Mouse (Mus musculus) T-cell, adult 2 months (primary cell): ENCODE measurements around the gene Tmem191c.
"Not testable (repeated sequence)": the region's sequence is repeated elsewhere in the genome, so short reads cannot be mapped to it uniquely, and the experiment has no call there.

ENCODE experiments used
- DNase-seq: peaks from one replicate; pipeline ENCODE4 v3.0.0; 2022; ENCODE audit warnings: low spot score

Tmem191c gene

DNA sequence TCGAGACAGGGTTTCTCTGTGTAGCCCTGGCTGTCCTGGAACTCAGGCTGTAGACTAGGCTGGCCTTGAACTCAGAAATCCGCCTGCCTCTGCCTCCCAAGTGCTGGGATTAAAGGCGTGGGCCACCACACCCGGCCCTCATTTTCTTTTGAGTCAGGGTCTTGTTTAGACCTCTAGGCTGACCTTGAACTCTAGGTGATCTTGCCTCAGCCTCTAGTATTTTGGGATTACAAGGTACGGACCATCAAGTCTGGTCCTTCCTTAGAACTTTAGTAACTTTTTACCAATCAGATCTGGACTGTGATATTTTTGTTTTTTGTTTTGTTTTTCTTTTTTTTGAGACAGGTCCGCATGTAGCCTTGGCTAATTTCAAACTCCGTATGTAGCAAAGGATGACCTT, at the start of gene Tmem191c:
Gene Tmem191c (plus strand): TSS at position 357 of the 400 bp plus-strand sequence.
- no peak for DNase-seq

DNA sequence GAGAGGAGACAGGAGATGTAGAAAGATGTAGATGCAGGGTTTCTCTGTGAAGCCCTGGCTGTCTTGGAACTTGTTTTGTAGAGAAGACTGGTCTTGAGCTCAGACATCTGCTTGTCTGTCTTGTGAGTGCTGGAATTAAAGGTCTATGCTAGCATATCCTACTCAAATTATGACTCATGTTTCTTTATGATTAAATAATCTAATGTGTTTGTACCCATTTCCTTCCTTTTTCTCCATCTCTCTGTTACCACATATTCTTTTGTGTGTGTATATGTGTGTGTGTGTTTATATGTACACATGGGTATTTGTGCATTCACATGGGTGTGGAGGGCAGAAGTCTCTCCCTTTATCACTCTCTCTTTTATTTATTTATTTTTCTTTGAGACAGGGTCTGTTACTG, 49.4 kb upstream of the Tmem191c start:
- DNase-seq: no peak

DNA sequence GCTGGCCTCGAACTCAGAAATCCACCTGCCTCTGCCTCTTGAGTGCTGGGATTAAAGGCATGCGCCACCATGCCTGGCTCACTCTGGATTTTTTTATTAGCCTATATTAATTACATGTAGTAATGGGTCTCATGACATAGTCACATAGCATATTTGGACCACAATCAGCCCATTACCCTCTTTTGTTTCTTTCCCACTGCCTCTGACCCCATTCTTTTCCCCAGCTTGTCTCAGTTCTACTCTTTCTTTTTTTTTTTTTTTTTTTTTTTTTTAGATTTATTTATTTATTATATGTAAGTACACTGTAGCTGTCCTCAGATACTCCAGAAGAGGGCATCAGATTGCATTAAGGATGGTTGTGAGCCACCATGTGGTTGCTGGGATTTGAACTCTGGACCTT, 44.4 kb upstream of the Tmem191c start:
- not testable (repeated sequence) for DNase-seq

DNA sequence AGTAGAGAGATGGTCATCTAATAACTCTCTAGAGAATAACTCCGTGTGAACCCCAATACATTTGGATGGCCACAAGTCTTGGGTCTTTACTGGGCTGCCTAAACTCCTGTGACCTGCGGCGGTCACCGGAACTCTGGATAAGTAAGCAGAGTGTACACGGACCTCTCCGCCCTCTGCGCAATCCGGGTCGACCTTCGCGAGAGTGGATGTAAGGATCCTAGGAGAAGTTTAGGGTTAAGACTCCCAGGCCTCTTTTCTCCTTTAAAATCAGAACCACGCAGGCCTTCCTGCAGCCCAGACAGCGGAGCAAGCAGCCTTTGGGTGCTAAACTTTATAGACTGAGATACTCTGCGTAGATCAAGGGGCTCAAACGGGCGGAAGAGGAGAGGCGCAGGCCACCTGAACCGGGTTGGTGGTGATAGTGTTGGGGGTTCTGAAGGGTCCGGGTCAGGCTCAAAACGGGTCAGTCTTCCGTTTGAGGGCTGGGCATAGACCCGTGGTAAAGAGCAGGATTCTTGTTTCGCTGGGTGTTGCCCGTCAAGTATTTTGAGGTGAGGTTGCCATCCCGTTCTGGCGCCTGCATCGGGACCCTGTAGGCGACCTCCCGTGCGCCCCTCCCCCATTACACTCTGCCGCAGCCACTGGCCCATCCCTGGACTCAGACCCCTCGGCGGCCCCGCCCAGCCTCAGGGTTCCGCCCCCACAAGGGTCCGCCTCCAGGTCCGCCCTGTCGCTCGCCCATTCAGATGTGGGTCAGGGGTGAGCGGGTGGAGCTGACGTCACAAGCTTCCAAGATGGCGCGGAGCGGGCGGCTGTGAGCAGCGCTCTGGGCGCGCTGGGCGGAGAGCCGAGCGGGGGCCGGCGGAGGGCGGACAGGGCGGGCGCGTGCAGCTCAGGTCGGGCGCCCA, 42.8 kb upstream of the Tmem191c start, which contains the start of gene Hic2:
Gene Hic2 (plus strand): TSS at position 779 of the 908 bp plus-strand sequence.
- peak; percentile 87 for DNase-seq

DNA sequence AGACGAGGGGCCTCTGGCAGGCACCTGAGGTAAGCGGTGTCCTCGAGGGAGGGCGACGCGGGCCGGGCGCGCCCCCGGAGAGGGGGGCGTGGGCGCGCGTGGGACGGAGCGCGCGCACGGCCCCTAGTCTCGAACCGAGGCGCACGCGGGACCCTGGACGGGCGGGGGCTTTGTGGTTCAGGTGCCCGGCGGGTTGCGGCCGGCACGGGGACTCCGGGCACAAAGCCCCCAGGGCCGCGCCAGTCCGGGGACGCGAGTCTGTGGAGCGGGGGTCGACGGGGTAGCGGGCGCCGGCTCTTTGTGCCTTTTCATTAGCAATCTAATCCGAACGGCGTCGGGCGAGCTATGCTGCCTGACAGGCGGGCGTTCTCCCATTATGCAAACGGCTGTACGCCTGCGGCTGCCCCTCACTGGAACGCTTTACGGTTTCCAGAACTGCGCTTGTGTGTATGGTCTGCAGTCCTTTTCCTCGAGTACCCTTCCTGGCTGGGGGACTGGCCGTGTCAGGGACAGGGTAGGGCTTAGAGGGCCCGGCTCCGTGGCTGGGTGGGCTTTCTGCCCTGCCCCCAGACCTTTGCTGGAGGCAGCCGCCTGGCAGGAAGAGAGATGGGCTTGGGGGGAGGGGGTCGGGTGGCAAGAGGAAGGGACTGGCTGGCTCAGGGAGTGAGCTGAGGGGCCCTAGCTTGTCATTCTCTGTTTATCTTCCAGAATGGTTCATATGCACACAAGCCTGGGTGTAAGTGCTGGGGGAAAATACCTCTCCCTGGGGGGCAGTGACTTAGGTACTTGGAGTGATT, 42.0 kb upstream of the Tmem191c start:
- peak; percentile 26 for DNase-seq

DNA sequence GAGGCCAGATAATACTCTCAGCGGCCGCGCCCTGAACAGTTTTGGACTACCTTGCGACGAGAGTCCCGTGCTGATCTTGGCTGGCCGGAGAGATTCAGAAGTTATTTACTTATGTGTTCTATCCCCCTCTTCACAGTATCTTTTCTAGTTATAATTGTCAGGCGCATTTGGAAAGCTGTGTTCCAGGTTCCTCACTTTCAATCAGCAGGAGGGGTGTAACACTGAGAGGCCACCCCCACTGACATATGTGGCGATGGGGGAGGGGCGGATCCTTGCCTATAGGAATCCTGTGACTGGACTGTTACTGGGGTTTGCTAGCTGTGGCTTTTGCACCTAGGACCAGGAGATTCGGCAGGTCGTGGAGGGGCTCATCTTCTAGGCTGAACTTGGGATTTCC, 41.4 kb upstream of the Tmem191c start:
- no peak for DNase-seq

DNA sequence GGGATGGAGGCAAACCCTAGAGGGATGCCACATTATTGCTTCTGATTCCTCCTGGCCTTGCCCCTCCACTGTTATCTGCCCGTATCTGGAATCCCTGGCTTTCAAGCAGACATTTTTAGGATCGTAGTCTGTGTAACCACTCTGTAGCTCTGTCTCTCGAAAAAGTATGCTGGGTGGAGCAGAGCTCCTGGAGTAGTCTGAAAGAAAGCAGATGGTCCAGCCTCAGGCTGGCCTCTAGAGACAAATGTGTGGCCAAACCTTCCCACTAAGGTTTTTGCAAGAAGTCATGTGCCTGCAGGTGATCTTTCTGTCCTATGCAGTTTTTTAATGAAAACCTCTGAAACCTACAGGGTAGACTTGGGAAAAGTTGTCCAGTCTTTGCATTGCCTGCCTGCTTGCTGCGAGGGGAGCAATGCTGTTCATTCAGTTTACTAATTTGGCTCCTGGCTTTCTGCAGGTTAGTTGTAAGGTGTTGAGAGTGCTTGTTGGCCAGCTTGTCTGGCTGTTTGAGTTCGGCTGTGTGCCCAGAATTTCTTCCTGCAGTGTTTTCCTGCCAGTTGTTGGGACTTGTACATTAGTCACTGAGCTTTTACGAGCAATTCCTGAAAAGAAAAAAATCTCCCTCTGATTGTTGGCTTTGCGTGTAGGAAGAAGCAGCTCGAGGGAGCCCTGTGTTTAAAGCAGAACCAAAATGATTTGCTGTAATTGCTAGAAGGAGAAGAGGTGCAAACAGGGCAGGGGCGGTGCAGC, 40.8 kb upstream of the Tmem191c start:
- no peak for DNase-seq

DNA sequence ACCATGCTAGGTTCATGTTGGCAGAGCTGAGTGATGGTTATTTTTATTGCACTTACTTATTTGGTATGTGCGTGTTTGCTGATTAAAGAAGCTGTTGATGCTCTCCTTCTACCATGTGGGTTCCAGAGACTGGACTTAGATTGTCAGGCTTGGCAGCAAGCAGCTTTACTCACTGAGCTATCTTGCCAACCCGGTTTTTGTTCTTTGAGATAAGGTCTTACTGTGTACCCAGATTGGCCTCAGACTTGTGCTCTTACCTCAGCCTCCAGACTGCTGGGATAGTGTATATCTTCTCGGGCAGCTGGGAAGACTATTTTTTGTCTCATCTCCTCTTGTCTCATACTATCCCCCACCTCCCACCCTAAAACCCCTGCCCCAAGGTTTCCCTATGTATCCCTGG, 38.2 kb upstream of the Tmem191c start:
- DNase-seq: no peak

DNA sequence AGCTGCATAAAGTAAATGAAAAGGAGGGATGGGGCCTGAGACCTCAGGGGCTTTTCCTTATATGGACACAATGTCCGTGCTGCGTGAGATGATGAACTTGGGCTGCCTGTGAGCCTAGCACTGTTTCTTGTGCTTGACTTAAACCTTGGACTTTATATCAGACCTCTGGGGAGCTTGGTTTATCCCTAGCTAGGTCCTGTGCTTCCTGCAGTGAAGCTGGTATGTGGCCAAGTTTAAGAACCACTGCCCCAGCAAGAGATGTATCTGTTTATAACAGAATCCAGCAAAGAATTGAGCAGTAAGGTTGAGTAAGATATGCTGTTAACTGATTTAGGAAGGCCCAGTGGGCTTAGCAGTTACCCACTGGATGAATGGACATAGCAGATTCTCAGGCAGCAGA, 36.5 kb upstream of the Tmem191c start:
- no peak for DNase-seq

DNA sequence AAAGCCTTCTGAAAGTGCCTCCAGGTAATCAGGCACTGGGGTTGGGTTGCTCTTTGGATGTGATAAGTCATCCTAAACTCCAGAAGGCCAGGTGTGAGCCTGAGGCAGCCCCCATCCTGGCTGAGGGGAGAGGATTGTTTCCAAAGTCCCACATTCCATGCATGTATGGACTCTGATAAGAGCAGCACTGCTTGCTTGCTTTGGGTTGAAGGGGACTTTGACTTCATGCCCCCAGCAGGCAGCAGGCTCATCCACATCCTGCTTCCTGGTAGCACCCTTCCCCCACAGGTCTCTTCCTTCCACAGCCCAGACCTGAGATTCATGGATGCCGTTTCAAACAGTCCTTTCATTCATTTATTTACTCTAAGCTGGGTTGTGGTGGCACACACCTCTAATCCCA, 32.1 kb upstream of the Tmem191c start:
- no peak for DNase-seq

DNA sequence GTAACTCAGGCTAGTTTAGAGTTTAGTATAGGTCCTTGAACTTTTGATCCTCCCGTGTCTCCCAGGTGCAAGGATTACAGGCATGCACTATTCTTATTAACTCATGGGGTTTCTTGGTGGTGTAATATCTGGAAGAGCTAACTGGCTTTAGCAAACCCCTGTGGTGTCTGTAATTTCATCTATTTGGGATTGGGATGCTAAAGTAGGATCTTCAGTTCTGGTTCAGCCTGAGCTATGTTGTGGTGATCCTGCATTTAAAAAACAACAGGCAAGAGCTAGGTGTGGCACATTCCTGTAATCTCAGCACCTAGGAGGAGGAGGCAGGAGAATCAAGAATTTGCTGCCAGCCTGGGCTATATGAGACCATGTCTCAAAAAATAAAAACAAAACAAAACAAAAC, 30.9 kb upstream of the Tmem191c start:
- DNase-seq: no peak

DNA sequence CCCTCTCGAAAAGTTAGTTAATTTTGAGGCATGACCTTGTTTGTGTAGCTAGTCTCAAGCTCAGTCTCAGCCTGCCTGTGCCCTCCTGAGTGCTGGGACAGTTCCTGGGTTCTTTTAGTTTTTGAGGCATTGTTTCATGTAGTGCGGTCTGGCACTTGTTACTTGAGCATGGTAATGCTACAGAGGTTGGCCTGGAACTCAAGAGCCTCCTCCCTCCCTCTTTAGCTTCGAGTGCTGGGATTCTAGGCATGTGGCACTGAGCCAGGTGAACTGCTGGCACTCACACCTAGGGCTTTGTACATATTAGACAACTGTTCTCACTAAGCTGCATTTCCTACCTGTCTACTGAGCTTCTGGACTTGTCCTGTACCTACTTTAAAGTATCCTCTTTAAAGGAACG, 28.1 kb upstream of the Tmem191c start:
- no peak for DNase-seq

DNA sequence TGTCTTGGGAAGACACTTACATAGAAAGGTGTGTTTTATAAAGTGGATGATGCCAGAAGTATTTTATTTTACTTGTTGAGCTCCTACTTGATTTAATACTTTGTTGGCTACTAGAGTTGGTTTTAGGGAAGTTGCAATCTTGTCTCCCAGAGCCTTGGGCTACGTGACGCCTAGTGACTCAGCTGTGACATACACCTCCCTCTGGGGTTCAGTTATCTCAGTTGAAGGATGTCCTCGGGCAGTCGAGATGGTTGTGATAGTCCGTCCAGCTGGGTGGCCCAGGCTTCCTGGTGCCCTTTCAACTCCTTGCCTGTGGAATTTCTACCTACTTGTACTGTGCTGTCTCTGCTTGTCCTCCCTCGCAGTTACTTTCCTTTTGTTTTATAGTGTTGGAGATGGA, 26.7 kb upstream of the Tmem191c start:
- no peak for DNase-seq

DNA sequence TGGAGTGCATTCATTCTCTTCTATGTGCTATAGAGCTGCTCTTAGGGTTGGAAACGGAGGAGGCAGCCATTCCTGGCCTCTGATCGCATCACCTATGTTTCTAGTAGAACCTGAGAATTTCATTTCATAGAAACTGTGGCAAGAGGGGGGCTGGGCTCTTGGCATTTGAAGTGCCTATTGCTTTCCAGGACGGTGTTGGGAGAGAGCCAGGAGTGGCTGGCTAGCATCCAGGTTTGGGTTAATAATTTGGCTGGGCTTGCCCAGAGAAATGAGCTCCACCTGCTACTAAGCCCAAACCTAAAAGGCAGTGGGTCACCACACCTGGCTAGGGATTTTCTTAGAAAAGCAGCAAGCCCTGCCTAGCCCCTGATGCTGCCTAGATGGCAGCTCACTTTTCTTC, 24.3 kb upstream of the Tmem191c start:
- no peak for DNase-seq

DNA sequence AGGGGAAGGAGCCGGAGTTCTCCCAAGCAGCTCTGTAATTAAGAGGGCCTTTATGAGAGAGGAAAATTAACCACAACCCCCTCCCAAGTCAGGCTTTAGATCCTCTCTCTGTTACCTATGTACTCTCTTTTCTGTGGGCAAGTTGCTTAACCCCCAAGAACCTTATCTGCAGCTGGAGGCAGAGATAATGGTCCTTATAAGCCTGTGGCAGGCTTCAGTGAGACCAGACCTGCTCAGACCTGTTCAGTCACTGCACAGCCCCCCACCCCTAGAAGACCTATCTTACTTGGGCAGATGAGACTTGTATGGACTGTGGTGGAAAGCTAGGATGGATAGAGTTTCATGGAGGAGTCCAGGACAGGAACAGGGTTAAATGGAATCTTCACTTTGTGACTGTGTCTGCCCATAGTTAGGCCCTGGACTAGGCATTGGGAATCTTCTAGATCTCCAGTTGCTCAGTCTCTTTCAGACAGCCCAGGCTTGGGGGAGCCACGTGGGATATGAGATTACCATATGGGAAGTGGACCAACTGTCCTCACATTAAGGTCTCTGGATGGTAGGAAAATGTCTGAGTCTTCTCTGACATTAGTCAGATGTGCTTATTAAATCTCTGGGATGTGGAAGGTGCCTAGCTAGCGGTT, 23.7 kb upstream of the Tmem191c start:
- no peak for DNase-seq

DNA sequence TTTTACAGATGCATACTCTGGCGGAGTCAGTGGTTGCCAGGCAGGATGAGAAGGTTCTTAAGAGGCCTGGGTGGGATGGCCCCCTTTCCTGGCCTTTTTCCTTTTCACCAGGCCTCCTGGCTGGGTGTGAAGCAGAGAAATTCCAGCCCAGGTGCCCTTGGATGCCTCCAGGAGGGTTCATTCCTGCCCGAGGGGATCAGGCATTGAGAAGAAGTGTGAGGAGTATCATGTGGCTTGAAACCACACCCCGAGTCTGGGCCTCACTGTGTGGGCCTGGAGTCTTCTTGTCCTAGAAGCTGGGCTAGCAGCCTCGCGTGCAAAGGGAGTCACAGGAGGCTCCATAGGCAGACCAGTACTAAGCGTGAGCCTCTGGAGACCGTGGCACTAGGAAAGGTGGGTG, 23.0 kb upstream of the Tmem191c start:
- no peak for DNase-seq

DNA sequence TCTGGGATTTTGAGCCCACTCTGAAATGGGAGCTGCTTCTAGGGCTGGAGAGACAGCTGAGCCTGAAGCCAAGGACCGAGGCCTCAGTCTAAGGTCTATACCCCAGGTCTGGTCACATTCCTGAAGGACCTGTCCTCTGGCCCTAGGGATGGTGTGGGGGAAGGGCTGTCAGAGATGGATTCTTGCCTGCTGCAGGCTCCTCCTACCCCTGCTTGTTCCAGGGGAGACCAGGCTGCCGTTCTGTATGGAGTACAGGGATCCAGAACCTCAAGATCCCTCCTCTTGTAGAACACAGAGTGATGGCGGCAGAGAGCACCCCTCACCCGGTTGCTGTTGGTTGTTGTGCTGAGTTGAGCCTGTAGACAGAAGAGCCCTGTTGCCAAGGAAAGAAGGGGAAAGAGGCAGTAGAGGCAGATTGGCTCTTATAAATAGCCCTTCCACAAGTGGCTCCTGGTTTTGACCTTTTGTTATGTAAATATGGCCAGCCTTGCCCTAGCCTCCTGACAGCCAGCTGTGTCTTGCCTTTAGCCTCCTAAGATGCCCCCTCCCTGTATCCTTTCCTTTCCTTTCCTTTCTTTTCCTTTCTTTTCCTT, 21.8 kb upstream of the Tmem191c start:
- DNase-seq: no peak

DNA sequence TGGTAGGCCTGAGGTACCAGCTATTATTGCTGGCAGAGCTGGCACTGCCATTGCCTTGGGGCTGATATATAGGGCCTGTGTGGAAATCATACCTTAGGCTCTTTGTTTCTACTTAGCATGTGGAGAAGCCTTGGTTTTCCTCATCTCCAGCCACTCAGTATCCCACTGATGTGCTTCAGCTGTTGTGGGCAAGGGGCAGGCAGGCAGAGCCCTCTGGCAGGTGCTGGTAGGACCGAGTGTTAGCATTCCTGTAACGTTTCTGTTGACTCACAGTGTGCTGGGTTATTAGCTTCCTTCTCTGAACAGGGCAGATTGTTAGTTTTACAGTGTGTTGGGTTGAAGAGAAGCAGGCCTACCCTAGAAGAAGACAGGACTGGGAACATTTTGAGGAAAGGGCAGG, 20.6 kb upstream of the Tmem191c start:
- DNase-seq: no peak

DNA sequence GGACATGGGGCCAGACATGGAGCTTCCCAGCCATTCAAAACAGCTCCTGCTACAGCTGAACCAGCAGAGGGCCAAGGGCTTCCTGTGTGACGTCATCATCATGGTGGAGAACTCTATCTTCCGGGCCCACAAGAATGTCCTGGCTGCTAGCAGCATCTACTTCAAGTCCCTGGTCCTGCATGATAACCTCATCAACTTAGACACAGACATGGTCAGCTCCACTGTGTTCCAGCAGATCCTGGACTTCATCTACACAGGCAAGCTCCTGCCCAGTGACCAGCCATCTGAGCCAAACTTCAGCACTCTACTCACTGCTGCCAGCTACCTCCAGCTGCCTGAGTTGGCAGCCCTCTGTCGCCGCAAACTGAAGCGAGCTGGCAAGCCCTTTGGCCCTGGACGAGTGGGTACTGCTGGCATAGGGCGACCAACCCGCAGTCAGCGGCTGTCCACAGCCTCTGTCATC, 18.5 kb upstream of the Tmem191c start:
- no peak for DNase-seq

DNA sequence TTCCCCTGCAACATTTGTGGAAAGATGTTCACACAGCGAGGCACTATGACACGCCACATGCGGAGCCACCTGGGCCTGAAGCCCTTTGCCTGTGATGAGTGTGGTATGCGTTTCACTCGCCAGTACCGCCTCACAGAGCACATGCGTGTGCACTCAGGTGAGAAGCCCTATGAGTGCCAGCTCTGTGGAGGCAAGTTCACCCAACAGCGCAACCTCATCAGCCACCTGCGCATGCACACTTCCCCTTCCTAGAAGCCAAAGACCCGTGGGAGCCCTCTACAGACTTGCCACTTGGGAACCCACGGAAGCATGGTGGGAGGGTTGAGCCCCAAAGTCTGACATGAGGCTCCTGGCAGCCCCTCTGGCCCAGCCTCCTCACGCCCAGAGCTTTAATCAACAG, 17.0 kb upstream of the Tmem191c start:
- no peak for DNase-seq

DNA sequence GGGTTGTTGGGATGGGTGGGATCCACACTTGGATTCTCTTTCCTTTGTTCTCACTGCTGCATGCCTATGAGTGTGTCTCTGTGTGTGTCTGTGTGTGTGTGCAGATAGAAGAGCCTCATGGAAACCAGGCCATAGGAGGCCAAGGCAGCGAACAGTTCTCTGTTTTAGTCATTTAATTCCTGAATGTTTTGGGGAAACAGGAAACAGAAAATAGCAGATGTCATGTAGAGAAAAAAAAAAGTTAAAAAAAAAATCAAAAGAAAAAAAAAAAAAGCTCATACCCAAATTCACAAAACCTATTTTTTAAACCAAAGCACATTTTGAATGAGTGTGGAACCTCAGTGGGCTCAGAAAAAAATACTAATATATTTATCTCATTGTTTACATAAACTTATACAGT, 14.5 kb upstream of the Tmem191c start:
- no peak for DNase-seq
